Mouse (Mus musculus): ENCODE measurements around the gene Mpv17l2. TPM values are rescaled to one million over a fixed set of nuclear protein-coding genes. Genes with fewer than 3 reads are reported as not detected.

Mpv17l2 gene
- total RNA-seq, 2 experiments from 2014 or later = 36.3 to 36.5 TPM

- intact Hi-C loops (cut with DNase I) = loop anchor here (10.0 kb wide), 1 partner anchor 51 kb away; the partner anchor contains the start of gene Iqcn
- peak; percentile 14 to 16 for DNase-seq (ENCODE audit: low spot score in 2 of 2)
These were observed 4.9 kb downstream of the Mpv17l2 start for GRCm38 (mm10) chr8:70755661-70756475.

GRCm38 (mm10) chr8:70754871-70755660, 5.7 kb downstream of the Mpv17l2 start:
- peak; percentile 80 to 92 for DNase-seq (ENCODE audit: low spot score in 2 of 2)

GRCm38 (mm10) chr8:70754043-70754870, 6.5 kb downstream of the Mpv17l2 start, which contains the start of gene Rab3a:
Gene Rab3a, plus strand, starts transcription at chr8:70754679.
- DNase-seq (ENCODE audit: low spot score in 2 of 2) = peak; percentile 97 to 99
- intact Hi-C loops (cut with DNase I) = loop anchor here (10.0 kb wide), 1 partner anchor 49 kb away; the partner anchor contains the start of gene Iqcn

More at GRCm38 (mm10) chr8:70754871-70755660, 5.7 kb downstream of the Mpv17l2 start:
- intact Hi-C loops (cut with DNase I) = loop anchor here (10.0 kb wide), 1 partner anchor 50 kb away; the partner anchor contains the start of gene Iqcn

- intact Hi-C loops (cut with DNase I) = loop anchor here (2.0 to 10.0 kb wide), 2 partner anchors 32 to 48 kb away; partner anchors contain the start of gene Iqcn
- peak; percentile 87 to 90 for DNase-seq (ENCODE audit: low spot score in 2 of 2)
These were observed 7.6 kb downstream of the Mpv17l2 start for GRCm38 (mm10) chr8:70753151-70753550.

- intact Hi-C loops (cut with DNase I) = loop anchor here (2.0 to 10.0 kb wide), 2 partner anchors 31 to 47 kb away; partner anchors contain the start of gene Iqcn
- peak; percentile 81 to 85 for DNase-seq (ENCODE audit: low spot score in 2 of 2)
These were observed 8.6 kb downstream of the Mpv17l2 start for GRCm38 (mm10) chr8:70752000-70752764.

GRCm38 (mm10) chr8:70750128-70750680, 10.5 kb downstream of the Mpv17l2 start:
- intact Hi-C loops (cut with DNase I) = loop anchor here (10.0 kb wide), 1 partner anchor 45 kb away; the partner anchor contains the start of gene Iqcn
- DNase-seq (ENCODE audit: low spot score in 2 of 2) = no peak

- DNase-seq (ENCODE audit: low spot score in 2 of 2) = no peak
- intact Hi-C loops (cut with DNase I) = no loop called here
These were observed 11.6 kb downstream of the Mpv17l2 start for GRCm38 (mm10) chr8:70749097-70749674.

- intact Hi-C loops (cut with DNase I) = no loop called here
- DNase-seq (ENCODE audit: low spot score in 2 of 2) = peak in 1 of 2 experiments; percentile 7
These were observed 12.3 kb downstream of the Mpv17l2 start for GRCm38 (mm10) chr8:70748246-70749096.

- intact Hi-C loops (cut with DNase I) = no loop called here
- no peak for DNase-seq (ENCODE audit: low spot score in 2 of 2)
These were observed 13.4 kb downstream of the Mpv17l2 start for GRCm38 (mm10) chr8:70747211-70747890.

GRCm38 (mm10) chr8:70746676-70747075, 14.1 kb downstream of the Mpv17l2 start:
- DNase-seq (ENCODE audit: low spot score in 2 of 2) = no peak
- intact Hi-C loops (cut with DNase I) = no loop called here

GRCm38 (mm10) chr8:70745691-70746220, 15.0 kb downstream of the Mpv17l2 start:
- DNase-seq (ENCODE audit: low spot score in 2 of 2) = no peak
- intact Hi-C loops (cut with DNase I) = no loop called here

- intact Hi-C loops (cut with DNase I) = no loop called here
- DNase-seq (ENCODE audit: low spot score in 2 of 2) = no peak
These were observed 15.9 kb downstream of the Mpv17l2 start for GRCm38 (mm10) chr8:70744806-70745205.

- peak in 1 of 2 experiments; percentile 72 for DNase-seq (ENCODE audit: low spot score in 2 of 2)
These were observed 16.8 kb downstream of the Mpv17l2 start for GRCm38 (mm10) chr8:70743656-70744590.

GRCm38 (mm10) chr8:70742981-70743655, 17.6 kb downstream of the Mpv17l2 start:
- intact Hi-C loops (cut with DNase I) = no loop called here
- DNase-seq (ENCODE audit: low spot score in 2 of 2) = no peak

More at GRCm38 (mm10) chr8:70743656-70744590, 16.8 kb downstream of the Mpv17l2 start:
- intact Hi-C loops (cut with DNase I) = no loop called here
